Mouse (Mus musculus): ENCODE data around the gene Fndc3b. TPM values are rescaled to one million over a fixed set of nuclear protein-coding genes. Genes with fewer than 3 reads are reported as not detected.

The Fndc3b gene
- polyA plus RNA-seq, 1 experiment from 2014 or later = 10.1 TPM

- Histone ChIP-seq H3K4me2 (no peak overlapping the region), H3K9me3 (no peaks in the 10 kb centered on the region), H3K27ac (replicated peaks) (no peak overlapping the region), H3K4me1 (replicated peaks) (peaks cover 28% of the 10 kb centered on the region), H3K4me3 (no peak overlapping the region), H3K9ac (no peak overlapping the region), H3K36me3 (no peaks in the 10 kb centered on the region), H3K27me3 (no peaks in the 10 kb centered on the region)
- no peak for ATAC-seq (ENCODE audit: low read depth)
- 61% methylated on average over 4 of the region's 4 CpGs for WGBS
Observed at GRCm38 (mm10) chr3:27705056-27705455, 6.1 kb downstream of the Fndc3b start.

DNA sequence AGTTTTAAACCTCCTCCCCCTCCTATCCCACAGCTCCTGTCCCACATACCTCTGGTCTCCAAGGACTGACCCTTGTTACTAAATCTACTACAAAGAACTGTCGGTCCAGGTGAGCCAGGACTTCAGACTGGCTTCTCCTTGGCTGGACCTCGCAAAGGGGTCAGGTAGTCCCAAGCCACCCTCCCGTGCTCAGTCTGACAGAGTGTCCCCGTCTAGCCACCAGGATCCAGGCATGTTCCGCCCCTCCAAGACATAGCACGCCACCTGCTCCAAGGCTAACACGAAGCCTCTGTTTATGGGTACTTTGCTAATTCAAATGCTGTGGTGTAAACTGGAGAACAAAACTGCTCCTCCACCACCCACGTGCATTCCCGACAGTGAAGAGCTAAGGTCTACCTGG is 6.5 kb downstream of the Fndc3b start:
- ATAC-seq (ENCODE audit: low read depth) = no peak
- Histone ChIP-seq H3K27ac (replicated peaks) (no peak overlapping the region), H3K4me2 (no peak overlapping the region), H3K36me3 (no peaks in the 10 kb centered on the region), H3K4me3 (no peak overlapping the region), H3K9ac (no peak overlapping the region), H3K9me3 (no peaks in the 10 kb centered on the region), H3K4me1 (replicated peaks) (peaks cover 28% of the 10 kb centered on the region), H3K27me3 (no peaks in the 10 kb centered on the region)
- 83% methylated on average over 9 of the region's 9 CpGs for WGBS

DNA sequence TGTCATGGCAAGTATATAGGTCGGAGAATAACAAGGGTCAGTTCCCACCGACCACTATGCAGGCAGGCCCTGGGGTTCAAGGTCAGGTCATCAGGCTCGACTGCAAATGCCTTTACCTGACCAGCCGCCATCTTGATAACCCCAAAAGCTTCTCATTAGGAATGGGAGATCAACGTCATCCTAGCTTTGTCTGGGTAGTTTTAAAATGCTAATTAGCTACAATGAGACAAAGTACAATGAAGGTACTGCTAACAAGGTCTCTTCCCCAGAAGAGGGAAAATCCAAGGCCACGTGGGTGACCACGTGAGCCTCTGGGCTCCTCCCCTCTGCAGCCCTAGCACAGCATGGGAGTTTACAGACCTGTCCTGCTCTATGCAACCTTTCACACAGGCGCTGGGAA is 7.6 kb downstream of the Fndc3b start:
- peaks cover 16% of the 10 kb centered on the region for H3K4me1 ChIP-seq (replicated peaks)
- H3K4me3 ChIP-seq = no peak overlapping the region
- H3K36me3 ChIP-seq = no peaks in the 10 kb centered on the region
- no peak overlapping the region for H3K4me2 ChIP-seq
- H3K27ac ChIP-seq (replicated peaks) = no peak overlapping the region
- 86% methylated on average over 8 of the region's 8 CpGs for WGBS
- H3K9me3 ChIP-seq = no peaks in the 10 kb centered on the region
- no peak for ATAC-seq (ENCODE audit: low read depth)
- no peaks in the 10 kb centered on the region for H3K27me3 ChIP-seq
- no peak overlapping the region for H3K9ac ChIP-seq

- Histone ChIP-seq H3K4me2 (no peak overlapping the region), H3K9me3 (no peaks in the 10 kb centered on the region), H3K27ac (replicated peaks) (no peak overlapping the region), H3K27me3 (no peaks in the 10 kb centered on the region), H3K9ac (no peak overlapping the region), H3K4me3 (no peak overlapping the region), H3K4me1 (replicated peaks) (peaks cover 14% of the 10 kb centered on the region), H3K36me3 (no peaks in the 10 kb centered on the region)
- ATAC-seq (ENCODE audit: low read depth) = no peak
- 98% methylated on average over 2 of the region's 2 CpGs for WGBS
Observed at GRCm38 (mm10) chr3:27703081-27703480, 8.0 kb downstream of the Fndc3b start.

DNA sequence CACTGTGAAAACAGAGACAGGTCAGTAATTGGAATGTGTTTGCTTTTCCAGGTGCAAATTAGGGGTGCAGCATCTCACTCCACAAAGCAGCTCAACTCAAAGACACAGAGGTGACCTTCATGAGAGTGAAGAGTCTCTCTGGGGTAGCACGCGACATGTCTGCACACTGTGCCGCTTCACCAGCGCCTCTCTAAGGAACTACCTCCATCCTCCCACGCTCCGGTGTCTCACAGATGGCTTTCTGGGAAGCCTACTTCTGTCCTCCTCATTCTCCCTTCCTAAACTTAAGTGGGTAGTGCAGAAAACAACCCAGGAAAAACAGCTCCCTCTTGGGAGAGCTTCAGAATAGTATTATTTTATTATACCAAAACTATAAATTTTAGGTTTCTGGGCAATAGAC is 12.4 kb downstream of the Fndc3b start:
- Histone ChIP-seq H3K27ac (replicated peaks) (no peak overlapping the region), H3K4me1 (replicated peaks) (0 out of 2 replicates have a peak, but pooled peaks cover 4% of the 10 kb centered on the region), H3K4me2 (no peak overlapping the region), H3K9me3 (no peaks in the 10 kb centered on the region), H3K27me3 (no peaks in the 10 kb centered on the region), H3K9ac (no peak overlapping the region), H3K4me3 (no peak overlapping the region), H3K36me3 (no peaks in the 10 kb centered on the region)
- ATAC-seq (ENCODE audit: low read depth) = no peak
- 91% methylated on average over 6 of the region's 6 CpGs for WGBS

DNA sequence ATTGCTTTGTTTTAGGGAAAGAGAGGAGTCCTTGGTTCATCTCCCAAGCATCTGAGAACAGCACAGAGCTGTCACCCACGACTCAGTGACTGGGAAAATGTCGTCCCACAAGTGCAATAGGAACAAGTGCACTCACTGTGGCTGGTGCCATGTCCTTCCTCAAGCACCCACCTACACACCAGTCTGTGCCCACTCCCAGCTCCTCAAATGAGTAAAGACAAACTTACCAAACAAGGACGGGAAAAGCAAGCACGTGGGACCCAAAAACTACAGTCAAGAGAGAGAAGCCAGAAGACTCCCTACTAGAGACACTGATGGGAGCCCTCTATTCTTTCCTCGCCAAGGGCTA is 14.7 kb downstream of the Fndc3b start:
- Histone ChIP-seq H3K9ac (no peak overlapping the region), H3K4me3 (no peak overlapping the region), H3K4me1 (replicated peaks) (0 out of 2 replicates have a peak, but pooled peaks cover 4% of the 10 kb centered on the region), H3K36me3 (no peaks in the 10 kb centered on the region), H3K4me2 (no peak overlapping the region), H3K9me3 (no peaks in the 10 kb centered on the region), H3K27me3 (no peaks in the 10 kb centered on the region), H3K27ac (replicated peaks) (no peak overlapping the region)
- no peak for ATAC-seq (ENCODE audit: low read depth)
- WGBS = 80% methylated on average over 5 of the region's 5 CpGs

DNA sequence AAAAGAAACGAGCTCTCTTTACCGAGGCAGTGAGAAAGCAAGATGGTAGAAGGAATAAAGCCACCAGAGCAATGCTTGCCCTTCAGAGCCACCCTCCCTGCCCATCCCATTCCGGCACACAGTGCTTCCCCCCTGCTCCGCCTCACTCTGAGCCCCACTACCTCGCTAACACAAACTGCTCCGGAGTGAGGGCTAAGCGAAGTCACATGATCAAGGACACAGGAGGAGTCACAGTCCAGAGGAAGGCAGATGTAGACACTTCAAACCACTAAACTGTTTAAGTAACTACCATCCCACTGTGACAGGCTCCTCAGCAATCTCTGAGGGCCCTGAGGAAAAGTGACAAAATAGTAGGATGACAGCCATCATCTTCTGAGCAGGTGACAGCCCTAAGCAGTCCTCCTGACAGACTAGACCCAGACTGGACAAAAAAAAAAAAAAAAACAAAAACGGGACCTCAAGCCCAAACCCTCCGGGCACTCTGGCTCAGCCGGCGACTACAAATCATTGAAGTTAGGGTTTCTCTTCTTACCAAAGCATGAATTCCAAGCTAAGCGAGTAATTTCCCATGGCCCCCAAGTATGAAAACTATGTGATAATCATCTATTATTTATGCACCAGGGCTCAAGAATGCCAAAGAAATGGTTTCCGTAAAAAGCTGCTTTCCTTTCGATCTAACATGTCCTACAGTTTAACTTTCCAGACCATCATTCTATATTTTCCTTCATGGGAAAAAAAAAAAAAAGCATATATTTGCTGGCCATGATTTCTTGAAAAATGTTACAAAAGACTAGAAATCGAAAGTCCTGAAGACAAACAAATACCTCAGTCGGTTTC is 15.3 kb downstream of the Fndc3b start:
- Histone ChIP-seq H3K27me3 (no peaks in the 10 kb centered on the region), H3K9ac (no peak overlapping the region), H3K27ac (replicated peaks) (no peak overlapping the region), H3K36me3 (no peaks in the 10 kb centered on the region), H3K9me3 (no peaks in the 10 kb centered on the region), H3K4me3 (no peak overlapping the region), H3K4me2 (no peak overlapping the region), H3K4me1 (replicated peaks) (peaks cover 9% of the 10 kb centered on the region)
- no peak for ATAC-seq (ENCODE audit: low read depth)
- WGBS = 72% methylated on average over 16 of the region's 16 CpGs

DNA sequence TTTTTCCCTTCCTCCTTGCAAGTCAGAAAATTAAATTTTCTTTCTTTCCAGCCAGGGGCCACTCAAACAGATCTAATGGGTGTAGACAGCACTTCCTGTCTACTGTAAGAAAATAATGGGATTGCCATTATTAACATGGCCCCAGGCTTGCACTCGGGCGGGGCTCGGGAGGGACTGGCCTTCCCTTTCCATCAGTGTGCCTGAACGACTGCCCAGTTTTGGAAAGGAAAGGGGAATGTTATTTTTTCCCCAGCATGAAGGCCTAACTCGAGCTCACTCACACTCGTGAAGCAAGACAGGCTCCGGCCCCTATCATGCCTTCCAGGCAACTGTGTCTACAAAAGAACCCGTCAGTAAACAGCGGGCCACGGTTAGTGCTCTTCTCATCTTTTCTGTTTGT is 16.5 kb downstream of the Fndc3b start:
- Histone ChIP-seq H3K4me3 (no peak overlapping the region), H3K4me2 (no peak overlapping the region), H3K36me3 (no peaks in the 10 kb centered on the region), H3K27ac (replicated peaks) (no peak overlapping the region), H3K27me3 (no peaks in the 10 kb centered on the region), H3K9ac (no peak overlapping the region), H3K4me1 (replicated peaks) (peaks cover 22% of the 10 kb centered on the region), H3K9me3 (no peaks in the 10 kb centered on the region)
- WGBS = 79% methylated on average over 10 of the region's 10 CpGs
- ATAC-seq (ENCODE audit: low read depth) = no peak

DNA sequence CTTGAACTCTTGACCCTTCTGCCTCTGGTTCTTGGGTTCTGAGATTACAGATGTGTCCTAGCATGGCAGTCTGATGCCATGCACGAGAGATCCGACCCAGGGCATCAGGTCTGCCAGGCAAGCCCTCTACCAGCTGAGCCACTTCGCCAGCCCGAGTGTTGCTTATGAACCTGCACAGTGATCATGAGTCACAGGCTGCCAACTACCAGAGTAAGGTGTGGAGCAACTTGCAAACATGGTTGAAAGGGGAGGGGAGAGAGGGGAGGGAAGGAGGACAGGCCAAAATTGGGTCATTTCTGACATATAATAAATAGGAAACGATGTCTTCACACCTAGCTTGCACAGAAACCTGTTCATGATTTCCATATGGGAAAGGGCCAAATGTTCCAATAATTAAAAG is 17.0 kb downstream of the Fndc3b start:
- Histone ChIP-seq H3K27me3 (no peaks in the 10 kb centered on the region), H3K27ac (replicated peaks) (no peak overlapping the region), H3K4me1 (replicated peaks) (peaks cover 27% of the 10 kb centered on the region), H3K9me3 (no peaks in the 10 kb centered on the region), H3K36me3 (no peaks in the 10 kb centered on the region), H3K4me3 (no peak overlapping the region), H3K9ac (no peak overlapping the region), H3K4me2 (no peak overlapping the region)
- ATAC-seq (ENCODE audit: low read depth) = no peak
- 95% methylated on average over 5 of the region's 5 CpGs for WGBS

GRCm38 (mm10) chr3:27691486-27692160 is 19.5 kb downstream of the Fndc3b start:
- Histone ChIP-seq H3K4me2 (no peak overlapping the region), H3K4me3 (no peak overlapping the region), H3K4me1 (replicated peaks) (peaks cover 29% of the 10 kb centered on the region), H3K27me3 (no peaks in the 10 kb centered on the region), H3K36me3 (no peaks in the 10 kb centered on the region), H3K27ac (replicated peaks) (no peak overlapping the region), H3K9me3 (no peaks in the 10 kb centered on the region), H3K9ac (no peak overlapping the region)
- ATAC-seq (ENCODE audit: low read depth) = no peak
- 87% methylated on average over 9 of the region's 9 CpGs for WGBS

DNA sequence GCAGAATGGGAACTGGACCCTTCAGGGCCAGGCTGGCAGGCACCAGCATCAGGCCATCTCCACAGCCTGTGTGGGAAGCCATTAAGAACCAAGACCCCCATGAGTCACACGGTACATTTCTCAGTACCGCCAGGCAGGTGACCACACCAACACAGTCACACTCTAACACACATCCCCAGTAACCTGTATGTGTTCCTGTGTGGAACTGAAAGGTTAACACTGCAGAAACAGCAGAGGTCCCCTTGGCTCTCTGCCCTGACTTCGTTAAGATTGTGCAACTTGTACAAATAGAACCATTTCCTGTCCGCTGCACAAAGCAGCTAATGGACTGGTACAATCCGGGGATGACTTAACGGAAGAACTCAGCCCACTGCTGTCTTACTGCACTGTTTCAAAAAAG is 21.1 kb downstream of the Fndc3b start:
- peaks cover 30% of the 10 kb centered on the region for H3K4me1 ChIP-seq (replicated peaks)
- no peak overlapping the region for H3K9ac ChIP-seq
- ATAC-seq (ENCODE audit: low read depth) = no peak
- no peak overlapping the region for H3K4me2 ChIP-seq
- H3K27me3 ChIP-seq = no peaks in the 10 kb centered on the region
- H3K9me3 ChIP-seq = no peaks in the 10 kb centered on the region
- WGBS = 72% methylated on average over 6 of the region's 6 CpGs
- H3K27ac ChIP-seq (replicated peaks) = 0 out of 2 replicates have a peak overlapping the region, but pooled peaks have one; percentile 46
- no peak overlapping the region for H3K4me3 ChIP-seq
- no peaks in the 10 kb centered on the region for H3K36me3 ChIP-seq

DNA sequence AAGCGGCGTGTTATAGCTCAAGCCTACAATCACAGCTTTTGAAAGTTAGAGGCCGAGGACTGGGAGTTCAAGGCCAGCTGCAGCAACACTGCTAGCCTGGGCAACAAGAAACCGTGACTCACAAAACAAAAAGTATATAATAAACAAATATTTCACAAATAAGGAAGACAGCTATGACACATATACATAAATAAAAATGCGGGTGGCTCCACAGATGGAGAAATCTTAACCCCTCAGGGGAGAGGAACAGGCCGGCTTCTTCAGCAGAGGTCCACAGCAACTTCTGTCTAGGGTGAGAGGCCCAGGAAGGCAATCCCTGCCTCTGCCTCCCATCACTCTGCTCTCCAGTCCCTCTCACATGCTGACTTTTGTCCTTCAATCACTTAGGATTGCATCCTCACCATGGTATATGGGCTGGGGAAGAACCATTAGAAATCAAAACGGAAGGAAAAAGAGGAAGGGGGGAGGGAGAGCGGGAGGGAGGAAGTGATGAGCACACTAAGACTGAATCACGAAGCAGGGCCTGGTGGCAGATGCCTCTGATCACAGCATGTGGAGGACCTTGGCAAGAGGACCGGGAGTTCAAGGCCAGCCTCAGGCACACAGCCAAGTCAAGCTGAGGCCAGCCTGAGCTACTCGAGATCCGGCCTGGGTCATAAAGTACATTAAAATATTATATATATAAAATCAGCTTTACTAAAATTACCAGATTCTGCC is 21.8 kb downstream of the Fndc3b start:
- no peak overlapping the region for H3K27ac ChIP-seq (replicated peaks)
- no peaks in the 10 kb centered on the region for H3K27me3 ChIP-seq
- H3K36me3 ChIP-seq = no peaks in the 10 kb centered on the region
- 80% methylated on average over 12 of the region's 12 CpGs for WGBS
- H3K4me3 ChIP-seq = no peak overlapping the region
- no peak overlapping the region for H3K4me2 ChIP-seq
- H3K4me1 ChIP-seq (replicated peaks) = peaks cover 34% of the 10 kb centered on the region
- H3K9ac ChIP-seq = no peak overlapping the region
- H3K9me3 ChIP-seq = no peaks in the 10 kb centered on the region
- ATAC-seq (ENCODE audit: low read depth) = no peak

Data from neural tube, embryonic 13.5 days (tissue).